Mouse (Mus musculus): ENCODE measurements around the gene Trmt2b. TPM values are rescaled to one million over a fixed set of nuclear protein-coding genes. Genes with fewer than 3 reads are reported as not detected.
"Not testable (repeated sequence)": the region's sequence is repeated elsewhere in the genome, so short reads cannot be mapped to it uniquely, and the experiment has no call there.

The Trmt2b gene
- 10 to 100 TPM; 37.4 to 55.0 TPM for total RNA-seq (2021)
- long read RNA-seq, experiment 1, transcript Trmt2b-202 (13 exons, 3,119 nt), result major isoform, 75 of 98 reads
- long read RNA-seq, experiment 1, partial matches to known transcripts, result 7 of 98 reads
- long read RNA-seq, experiment 1, other reads (novel, unspliced or antisense), result 16 of 98 reads
- long read RNA-seq, experiment 2, transcript Trmt2b-202 (13 exons, 3,119 nt), result major isoform, 50 of 70 reads
- long read RNA-seq, experiment 2, partial matches to known transcripts, result 8 of 70 reads
- long read RNA-seq, experiment 2, other reads (novel, unspliced or antisense), result 12 of 70 reads

DNA sequence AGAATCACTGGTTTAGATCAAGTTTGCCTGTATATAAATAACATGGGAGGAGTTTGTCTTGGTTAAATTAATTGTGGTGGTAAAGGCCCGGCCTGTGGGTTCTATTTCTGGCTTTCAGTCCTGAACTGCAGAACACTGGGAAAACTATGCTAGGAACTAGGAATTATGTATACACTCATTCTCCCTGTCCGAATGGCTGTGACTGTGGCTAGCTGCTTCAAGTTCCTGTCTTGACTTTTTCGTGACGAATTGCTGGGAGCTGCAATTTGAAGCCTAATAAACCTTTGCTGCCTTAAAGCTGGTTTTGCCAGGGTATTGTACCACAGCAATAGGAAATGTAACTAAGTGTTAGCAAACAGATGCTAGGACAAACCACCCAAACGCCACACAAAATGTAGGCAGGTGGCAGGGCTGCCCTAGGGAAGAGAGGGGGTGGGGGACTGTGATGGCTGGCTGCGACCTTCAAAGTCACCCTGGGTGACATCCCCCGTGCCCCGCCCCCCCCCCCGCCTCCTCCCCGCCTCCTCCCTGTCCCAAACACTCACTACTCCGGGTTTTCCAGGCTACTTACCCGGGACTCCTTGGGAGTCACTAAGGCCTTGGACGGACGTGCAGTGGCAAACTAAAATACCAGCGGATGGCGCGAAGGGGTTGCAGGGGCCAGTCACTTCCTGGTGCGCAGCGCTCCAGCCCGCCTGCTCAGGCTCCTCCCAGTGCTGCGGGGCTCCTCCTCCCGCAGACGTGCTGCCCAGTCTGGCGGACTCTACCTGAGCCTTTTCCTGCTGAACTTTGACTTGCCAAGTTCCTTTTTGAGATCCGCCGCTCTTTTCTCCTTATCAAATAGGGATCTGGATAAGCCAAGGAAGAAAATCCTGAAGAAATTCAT is at the start of gene Trmt2b:
Trmt2b (minus strand) TSS at position 710 of the 886 bp plus-strand sequence.
- intact Hi-C loops (cut with DNase I), result no loop called here

DNA sequence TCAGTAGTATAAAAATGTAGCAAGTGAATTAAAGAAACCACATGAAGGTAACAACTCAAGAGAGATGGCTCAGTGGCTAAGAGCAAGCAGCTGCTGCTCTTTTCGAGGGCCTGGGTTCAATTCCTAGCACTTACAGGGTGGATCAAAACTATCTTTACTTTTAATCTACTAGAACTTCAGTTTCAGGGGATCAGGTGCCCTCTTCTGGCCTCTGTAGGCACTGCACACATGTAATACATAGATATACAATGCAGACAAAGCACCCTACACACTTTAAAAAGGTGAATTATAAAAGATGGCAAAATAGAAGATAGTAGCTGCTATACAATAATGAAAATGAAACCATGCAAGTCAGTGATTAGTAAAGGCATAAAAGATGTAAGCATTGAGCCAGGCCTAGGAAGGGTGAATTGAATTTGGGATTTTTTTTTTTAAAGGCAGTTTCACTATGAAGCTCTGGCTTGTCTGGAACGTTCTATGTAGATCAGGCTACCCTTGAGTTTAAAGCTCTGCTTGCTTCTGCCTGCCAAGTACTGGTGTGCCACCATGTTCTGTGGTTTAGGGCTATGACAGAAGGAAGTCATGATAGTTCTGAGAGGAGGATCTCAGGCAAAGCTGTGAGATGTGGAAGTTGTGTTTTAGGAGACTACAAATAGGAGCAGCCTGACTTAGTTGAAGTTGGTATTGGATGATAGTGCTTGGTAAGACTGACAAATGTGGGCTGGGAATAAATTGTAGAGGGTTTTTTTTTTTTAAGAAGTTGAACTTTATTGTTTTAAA is 42.6 kb upstream of the Trmt2b start:
- intact Hi-C loops (cut with DNase I), result loop anchor here (5.0 to 10.0 kb wide), 2 partner anchors 187 to 255 kb away; no protein-coding TSS in a partner anchor
- peak; percentile 4 to 36 for DNase-seq

More for the DNA sequence above, at the start of gene Trmt2b:
- DNase-seq, result peak; percentile 66 to 67

DNA sequence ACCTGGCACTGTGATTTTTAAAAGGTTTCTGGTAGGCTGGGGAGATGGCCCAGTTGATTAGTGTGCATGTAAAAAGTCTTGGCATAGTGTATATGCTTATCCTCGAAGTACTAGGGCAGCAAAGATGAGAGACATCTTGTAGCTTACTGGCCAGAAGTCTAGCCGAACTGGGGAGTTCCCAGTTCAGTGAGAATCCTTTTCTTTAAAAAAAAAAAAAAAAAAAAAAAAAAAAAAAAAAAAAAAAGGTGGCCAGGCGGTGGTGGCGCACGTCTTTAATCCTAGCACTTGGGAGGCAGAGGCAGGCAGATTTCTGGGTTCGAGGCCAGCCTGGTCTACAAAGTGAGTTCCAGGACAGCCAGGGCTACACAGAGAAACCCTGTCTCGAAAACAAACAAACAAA is 34.4 kb upstream of the Trmt2b start:
- intact Hi-C loops (cut with DNase I), result loop anchor here (10.0 kb wide), 1 partner anchor 246 kb away; no protein-coding TSS in a partner anchor
- not testable (repeated sequence) for DNase-seq

DNA sequence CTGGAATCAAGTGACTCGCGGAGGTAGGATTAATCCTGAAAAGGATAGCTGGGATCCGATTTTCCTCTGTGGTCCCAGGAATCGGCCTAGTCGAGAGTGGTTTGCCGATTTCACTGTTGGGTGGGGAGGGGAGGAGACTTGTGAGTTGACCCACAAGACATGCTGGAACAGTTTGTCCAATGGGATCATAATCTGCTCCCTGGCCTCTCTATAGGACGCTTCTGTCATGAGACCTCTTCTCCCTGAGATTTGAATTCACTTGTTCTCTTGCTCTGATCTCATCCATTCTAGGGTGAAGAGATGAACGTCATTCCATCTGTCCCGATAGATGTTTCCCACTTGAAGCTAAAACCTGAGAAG is 31.5 kb upstream of the Trmt2b start:
- intact Hi-C loops (cut with DNase I), result loop anchor here (10.0 kb wide), 1 partner anchor 363 kb away; no protein-coding TSS in a partner anchor
- DNase-seq, result no peak

DNA sequence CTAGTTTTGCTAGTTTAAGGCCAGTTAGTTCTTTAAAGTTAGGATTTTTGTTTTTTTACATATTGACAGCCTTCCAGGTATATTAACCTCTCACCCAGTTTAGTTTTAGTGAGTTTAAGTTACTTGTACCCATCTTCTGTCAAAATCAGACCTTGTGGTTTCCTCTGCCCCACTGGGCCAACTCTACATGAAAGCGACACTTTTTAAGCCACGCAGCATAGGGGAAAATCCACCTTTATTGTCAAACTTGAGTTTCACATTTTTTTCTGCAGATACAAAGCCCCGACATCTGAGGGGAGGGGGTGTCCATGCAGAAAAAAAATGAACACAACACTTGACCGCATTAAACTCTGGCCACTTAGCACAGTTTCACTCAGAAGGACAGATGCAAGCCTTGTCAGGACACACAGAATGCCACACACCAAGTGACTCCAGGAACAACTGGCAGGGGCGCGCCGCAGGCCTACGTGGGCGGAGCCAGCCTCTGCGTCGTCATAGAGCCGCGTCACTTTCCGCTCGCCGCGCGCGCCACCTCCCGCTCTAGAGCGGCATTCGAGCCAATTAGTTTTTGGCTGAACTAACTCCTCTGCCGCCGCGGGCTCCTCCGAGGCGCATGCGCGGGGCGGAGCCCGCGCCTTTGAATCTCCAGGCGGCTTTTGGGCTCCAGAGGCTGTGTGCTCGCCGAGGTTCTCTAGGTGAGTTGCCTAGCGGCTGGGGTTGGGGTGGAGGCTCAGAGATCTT is 30.9 kb upstream of the Trmt2b start, which contains the start of gene Cenpi:
Cenpi (plus strand) TSS at position 551 of the 741 bp plus-strand sequence.
- DNase-seq, result peak; percentile 86 to 90
- intact Hi-C loops (cut with DNase I), result loop anchor here (10.0 kb wide), 1 partner anchor 363 kb away; no protein-coding TSS in a partner anchor

DNA sequence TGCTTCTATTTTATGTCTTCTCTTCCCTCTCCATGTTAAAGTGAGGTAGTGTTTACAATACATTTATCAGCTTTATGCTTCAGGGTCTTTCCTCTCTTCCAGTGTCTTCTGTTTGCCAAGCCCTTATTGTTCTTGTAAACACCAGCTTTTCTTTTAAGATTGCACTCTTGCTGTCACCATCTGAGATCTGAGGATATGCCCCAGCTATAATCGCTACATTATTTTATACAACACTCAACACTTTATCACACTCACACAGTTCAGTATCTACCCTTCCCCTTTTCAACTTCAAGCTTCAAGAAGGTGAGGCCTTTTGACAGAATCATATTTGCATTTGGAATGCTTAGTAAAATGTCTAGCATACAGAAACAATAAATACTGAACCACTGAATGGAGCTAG is 26.5 kb upstream of the Trmt2b start:
- intact Hi-C loops (cut with DNase I), result loop anchor here (10.0 kb wide), 1 partner anchor 358 kb away; no protein-coding TSS in a partner anchor
- DNase-seq, result no peak

DNA sequence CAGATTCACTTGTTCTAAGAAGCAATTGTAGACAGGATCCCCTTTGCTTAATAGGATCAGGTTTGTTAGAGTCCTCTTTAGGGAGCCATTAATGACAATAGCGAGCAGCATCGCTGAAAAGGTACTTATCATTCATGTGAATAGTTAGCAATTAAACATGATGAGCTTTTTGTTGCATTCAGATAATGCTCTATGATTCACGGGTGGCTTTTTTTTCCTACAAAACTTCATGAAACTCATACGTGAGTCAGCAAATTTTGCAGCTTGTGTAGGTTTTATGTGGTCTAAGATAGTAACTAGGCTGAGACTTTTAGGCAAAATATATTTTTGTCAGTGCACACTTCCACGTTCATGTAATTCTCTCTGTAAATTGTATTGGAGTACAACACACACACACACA is 23.4 kb upstream of the Trmt2b start:
- intact Hi-C loops (cut with DNase I), result loop anchor here (10.0 kb wide), 1 partner anchor 355 kb away; no protein-coding TSS in a partner anchor
- no peak for DNase-seq

DNA sequence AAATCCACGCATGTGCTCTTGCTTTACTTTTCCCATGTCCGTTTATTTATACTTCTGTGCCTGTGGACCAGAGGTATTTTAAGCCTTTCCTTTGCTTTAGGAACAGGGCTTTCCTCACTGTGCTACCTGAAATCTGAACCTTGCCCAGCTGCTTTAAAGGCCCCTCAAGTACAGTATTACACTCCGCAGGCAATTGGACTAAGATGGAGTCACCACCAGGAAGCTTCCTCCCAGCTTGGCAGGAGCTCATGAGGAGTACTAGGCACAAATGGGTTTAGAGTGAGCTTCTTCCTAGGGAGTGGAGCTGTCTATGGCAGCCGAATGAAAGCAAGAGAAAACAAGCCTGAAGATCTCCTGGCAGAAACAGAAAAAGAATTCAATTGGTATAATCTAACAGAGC is 20.4 kb upstream of the Trmt2b start:
- DNase-seq, result no peak
- intact Hi-C loops (cut with DNase I), result no loop called here

DNA sequence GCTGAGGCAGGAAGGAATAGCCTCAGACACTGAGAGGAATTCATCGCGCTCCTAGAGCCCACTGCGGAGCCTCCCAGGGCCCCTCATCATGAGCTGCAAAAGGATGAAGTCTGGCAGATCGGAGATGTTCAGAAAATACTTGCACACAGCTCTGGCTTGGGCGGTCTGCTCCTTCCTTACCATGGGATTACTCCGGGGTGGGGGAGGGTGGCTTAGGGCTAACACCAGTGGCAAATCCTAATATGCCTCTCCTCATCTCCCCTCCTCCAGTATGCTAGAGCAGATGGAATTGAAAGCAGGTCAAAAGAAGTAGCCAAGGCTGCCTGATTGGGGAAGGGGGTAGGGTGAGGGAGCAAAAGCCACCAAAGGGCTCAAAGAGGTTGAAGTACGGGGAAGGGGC is 20.0 kb upstream of the Trmt2b start:
- no peak for DNase-seq
- intact Hi-C loops (cut with DNase I), result no loop called here

DNA sequence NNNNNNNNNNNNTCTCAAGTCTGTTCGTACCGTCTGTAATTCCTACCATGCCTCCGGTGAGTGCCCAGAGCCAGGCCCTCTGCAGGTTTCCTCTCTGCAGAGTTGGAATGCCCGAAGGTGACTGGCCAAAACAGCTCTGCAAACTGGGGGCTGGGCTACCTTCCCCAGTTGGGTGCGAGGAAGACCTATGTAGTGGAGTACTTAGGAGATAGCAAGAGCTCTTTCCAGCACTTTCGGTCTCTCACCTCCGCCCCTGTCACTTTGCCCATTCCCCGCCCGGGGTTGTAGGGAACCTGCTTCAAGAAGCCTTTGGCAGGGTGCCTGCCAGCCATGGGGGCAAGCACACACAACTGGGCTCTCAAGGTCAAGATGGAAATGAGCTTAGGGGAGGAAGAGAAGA is 19.5 kb upstream of the Trmt2b start:
- peak; percentile 4 to 15 for DNase-seq
- intact Hi-C loops (cut with DNase I), result no loop called here

DNA sequence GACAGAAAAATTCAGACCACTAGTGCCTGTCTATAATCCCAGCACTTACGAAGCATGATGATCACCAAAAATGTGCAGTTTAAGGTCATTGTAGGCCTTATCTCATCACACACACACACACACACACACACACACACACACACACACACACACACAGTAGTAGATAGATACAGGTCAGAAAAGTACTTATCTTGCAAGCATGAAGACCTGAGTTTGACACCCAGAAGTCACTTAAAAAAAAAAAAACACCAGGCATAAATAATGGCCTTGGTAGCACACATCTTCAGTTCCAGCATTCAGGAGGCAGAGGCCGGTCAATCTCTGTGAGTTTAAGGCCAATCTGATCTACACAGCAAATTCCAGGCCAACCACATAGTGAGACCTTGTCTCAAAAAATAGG is 10.5 kb upstream of the Trmt2b start:
- intact Hi-C loops (cut with DNase I), result no loop called here
- no peak for DNase-seq

DNA sequence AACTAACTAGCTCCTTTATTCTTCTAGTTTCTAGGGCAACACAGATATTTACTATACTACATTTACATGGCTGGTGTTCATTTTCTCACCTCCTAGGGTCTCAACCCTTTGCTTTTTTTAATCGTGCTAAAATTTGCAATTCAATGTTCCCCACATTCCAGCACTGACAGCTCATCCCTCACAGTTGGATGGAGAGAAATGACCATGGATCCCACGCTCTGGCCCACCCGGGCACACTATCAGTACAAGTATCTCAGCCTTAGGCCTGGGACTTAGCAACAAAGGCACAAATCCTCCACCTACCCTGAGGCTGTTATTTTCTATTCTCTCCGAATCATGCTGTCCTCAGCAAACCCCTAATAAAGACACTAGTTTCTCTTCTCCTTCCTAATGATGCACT is 9.0 kb upstream of the Trmt2b start:
- intact Hi-C loops (cut with DNase I), result no loop called here
- DNase-seq, result no peak

DNA sequence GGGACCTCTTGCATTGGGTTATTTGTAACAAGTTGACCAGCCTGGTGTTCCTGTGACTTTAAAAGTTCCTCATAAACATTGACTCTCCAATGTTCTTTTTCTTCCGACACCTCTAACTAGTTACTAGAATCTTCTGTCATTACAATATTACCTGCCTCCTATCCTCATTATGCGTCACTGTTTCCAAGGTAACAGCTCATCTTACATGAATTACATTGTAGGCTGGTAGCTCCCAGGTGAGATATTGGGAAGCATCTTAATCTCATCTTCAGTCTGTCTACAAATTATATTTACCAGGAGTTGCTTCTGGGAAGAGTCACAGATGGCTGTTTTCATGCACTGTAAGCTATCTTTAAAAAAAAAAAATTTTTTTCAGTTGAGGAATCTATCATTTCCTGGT is 8.3 kb upstream of the Trmt2b start:
- intact Hi-C loops (cut with DNase I), result no loop called here
- no peak for DNase-seq

DNA sequence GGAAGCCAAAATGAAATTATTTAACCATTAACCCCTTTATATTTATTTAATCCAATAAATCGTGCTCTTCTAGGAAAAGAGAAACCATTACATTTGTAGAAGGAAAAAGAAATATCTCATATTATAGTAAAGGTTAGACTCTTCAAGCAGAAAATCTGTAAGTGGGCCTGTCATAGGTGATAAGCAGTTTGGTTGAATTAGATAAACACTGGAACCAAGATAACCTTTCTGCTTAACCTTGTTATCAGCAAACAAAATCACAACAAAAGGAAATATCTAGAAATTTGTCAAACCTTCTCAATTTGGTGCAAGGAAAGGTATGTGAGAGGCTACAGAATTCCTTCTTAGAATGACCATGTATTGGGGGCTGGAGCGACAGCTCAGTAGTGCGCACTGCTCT is 3.7 kb upstream of the Trmt2b start:
- no peak for DNase-seq
- intact Hi-C loops (cut with DNase I), result no loop called here

DNA sequence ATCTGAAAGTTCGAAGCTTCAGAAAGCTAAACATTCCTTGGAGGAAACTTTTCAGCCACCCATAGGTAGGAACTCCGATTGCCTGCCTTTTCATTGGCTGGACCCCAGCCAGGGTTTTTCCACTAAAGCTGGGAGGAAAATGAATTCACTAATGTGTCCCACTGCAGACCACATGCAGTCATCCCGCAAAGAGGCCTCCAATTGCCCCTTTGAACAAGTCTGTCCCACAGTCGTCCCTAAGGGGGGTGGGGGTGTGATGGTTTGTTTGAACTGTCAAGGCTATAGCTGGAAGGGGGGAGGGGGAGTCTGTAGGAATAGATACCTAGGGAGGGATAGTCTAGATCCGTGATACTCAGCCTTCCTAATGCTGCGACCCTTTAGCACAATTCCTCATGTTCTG is 1.1 kb downstream of the Trmt2b start:
- intact Hi-C loops (cut with DNase I), result no loop called here
- peak; percentile 28 to 45 for DNase-seq

DNA sequence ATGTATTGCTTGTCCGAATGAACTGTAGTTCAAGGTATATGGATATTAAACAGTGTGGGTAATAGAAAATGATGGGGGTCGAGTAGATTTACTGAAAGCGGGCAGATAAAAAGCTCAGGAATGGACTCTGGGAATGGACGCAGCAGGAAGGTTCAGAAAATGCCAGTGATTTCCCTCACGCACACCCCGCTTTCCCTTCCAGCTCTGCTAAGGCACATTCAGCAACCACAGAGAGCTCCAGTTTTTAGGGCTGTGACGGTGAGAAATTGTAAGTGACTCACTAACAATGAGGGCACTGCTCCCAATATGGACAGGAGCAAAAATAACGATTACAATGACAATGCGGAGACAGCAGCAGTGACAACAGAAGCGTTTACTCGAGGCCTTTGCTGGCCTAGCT is 14.7 kb downstream of the Trmt2b start:
- no peak for DNase-seq
- intact Hi-C loops (cut with DNase I), result no loop called here

DNA sequence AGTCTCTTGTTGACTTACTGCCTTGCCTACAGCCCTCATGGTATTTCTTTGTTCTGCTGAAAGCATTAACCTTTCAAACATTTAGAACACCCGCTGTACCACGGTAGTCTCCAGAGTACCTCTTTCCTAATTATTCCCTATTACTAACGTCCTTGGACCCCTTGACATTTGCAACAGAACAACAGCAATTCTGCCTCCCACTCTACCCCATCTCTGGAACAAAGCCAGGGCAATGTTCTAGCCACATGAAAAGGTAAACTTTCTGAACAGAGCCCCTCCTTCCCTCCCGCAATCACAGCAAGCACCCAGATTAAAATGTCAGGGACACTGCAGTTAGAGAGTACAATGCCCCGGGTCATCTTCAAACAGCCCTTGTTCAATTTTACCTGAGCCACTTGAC is 15.6 kb downstream of the Trmt2b start:
- intact Hi-C loops (cut with DNase I), result no loop called here
- no peak for DNase-seq

DNA sequence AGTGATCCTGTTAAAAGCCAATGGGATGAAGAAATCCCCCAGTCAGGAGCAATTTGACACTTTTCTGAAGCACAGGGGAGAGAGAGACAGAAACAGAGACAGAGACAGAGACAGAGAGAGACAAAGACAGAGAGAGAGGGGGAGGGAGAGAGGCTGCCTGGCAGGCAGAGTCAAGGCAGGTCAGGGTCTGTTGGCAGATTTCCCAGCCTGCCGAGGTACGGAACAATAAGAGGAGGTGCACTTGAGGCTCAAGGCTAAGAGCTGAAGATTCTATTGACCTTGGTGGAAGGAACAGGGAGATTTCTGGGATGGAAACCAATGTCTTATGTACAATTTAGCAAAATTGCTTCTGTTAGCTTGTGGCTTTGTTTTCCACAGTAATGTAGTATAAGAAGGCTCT is 28.6 kb downstream of the Trmt2b start:
- intact Hi-C loops (cut with DNase I), result no loop called here
- DNase-seq, result peak in 1 of 2 experiments; percentile 22

DNA sequence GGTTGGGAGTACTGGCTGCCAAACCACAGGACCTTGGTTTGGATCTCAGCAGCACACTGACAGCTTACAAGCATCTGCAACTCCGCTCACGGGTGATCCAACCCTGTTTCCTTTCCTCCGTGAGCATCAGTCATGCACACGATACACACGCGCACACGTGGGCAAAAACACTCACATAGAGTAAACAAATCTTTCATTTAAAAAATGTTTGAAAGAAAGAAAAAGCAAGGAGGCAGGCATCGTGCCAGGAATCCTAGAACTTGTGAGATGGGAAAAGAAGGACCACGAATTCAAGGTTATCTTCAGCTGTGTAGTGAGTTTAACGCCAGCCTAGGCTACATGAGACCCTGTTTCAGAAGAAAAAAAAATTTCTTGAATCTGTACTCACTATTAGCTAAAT is 30.8 kb downstream of the Trmt2b start:
- intact Hi-C loops (cut with DNase I), result no loop called here
- no peak for DNase-seq

DNA sequence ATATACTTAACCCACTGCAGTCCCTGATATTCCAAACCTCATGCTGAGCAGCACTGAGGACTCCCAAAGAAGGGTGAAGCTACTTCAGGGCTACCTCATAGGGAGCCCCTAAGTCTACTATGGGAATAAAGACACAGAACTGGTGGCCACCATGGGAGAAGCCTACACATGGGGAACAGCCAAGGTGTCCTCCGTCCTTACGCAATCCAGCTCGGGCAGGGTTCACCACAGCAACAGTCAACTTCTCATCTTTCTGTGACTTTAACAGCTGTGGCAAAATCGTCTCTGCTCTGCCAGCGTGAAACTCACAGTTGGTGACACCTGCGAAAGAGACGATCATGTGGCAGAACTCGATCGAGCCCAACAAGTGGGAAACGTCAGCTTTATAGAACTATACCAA is 38.5 kb downstream of the Trmt2b start:
- intact Hi-C loops (cut with DNase I), result no loop called here

More for the DNA sequence above, 38.5 kb downstream of the Trmt2b start:
- DNase-seq, result no peak
